Mouse (Mus musculus) layer of hippocampus, adult 2 months (tissue): Measurements from ENCODE around the gene Pcgf3. TPM values are rescaled to one million over a fixed set of nuclear protein-coding genes. Genes with fewer than 3 reads are reported as not detected.
A peak's percentile ranks its signal among the peaks of the same experiment; 100 is the strongest.

Experiments used
- DNase-seq, 2 experiments: peaks; one replicate each; pipeline ENCODE4 v3.0.0; 2022; ENCODE audit warnings: low spot score in 2 of 2
- H3K27ac ChIP-seq: fragments of 200-600 bp; 2 replicates; pipeline ENCODE4 v1.8.1; 2022
- H3K4me3 ChIP-seq: fragments of 200-600 bp; 2 replicates; pipeline ENCODE4 v1.8.1; 2022; ENCODE audit warnings: mild to moderate bottlenecking
- CTCF ChIP-seq: fragments of 200-600 bp; conservative IDR thresholded peaks from 2 replicates; pipeline ENCODE4 v1.8.1; 2022; ENCODE audit warnings: antibody characterized with exemption, mild to moderate bottlenecking, moderate library complexity
- total RNA-seq, 2 experiments: library from RNA; stranded (reverse); gene quantifications; 2 replicates each; pipeline ENCODE4 v1.2.3; 2021

Gene Pcgf3
- total RNA-seq, 2 experiments from 2014 or later, result 43.5 to 47.1 TPM

GRCm38 (mm10) chr5:108549137-108549488 lies 88.1 kb downstream of the Pcgf3 start:
- TF ChIP-seq CTCF, result no peak

GRCm38 (mm10) chr5:108549489-108550206 lies 88.6 kb downstream of the Pcgf3 start, which contains the start of gene Cplx1:
Gene Cplx1, minus strand, starts transcription at chr5:108550024.
- peak within 1 kb of the TSS; percentile 92 for H3K27ac ChIP-seq
- peak within 1 kb of the TSS; percentile 58 for H3K4me3 ChIP-seq
- DNase-seq, result peak; percentile 63 to 74
- TF ChIP-seq CTCF, result no peak; the same call in 1 of the 2 replicates

More at GRCm38 (mm10) chr5:108549137-108549488, 88.1 kb downstream of the Pcgf3 start:
- Histone ChIP-seq H3K4me3 (peak overlapping the region; percentile 58), H3K27ac (peak overlapping the region; percentile 92)
- no peak for DNase-seq

GRCm38 (mm10) chr5:108550207-108550594 lies 89.2 kb downstream of the Pcgf3 start:
- DNase-seq, result no peak
- Histone ChIP-seq H3K4me3 (peak overlapping the region; percentile 58), H3K27ac (peak overlapping the region; percentile 92)
- no peak for TF ChIP-seq CTCF

GRCm38 (mm10) chr5:108554041-108554440 lies 93.0 kb downstream of the Pcgf3 start:
- no peak for TF ChIP-seq CTCF
- Histone ChIP-seq H3K4me3 (no peak overlapping the region), H3K27ac (no peak overlapping the region)
- no peak for DNase-seq

Other genes with a start within 250 kb of the Pcgf3 start
- gene Dr1, start 192.3 kb upstream of the Pcgf3 start, total RNA-seq, result 10 to 100 TPM; 40.2 to 42.8 TPM
- gene Pigg, start 148.6 kb upstream of the Pcgf3 start, total RNA-seq, result 10 to 100 TPM; 10.1 to 11.5 TPM
- 10 to 100 TPM; 55.6 to 57.4 TPM for gene Gm42517, start 93.3 kb upstream of the Pcgf3 start, total RNA-seq
- gene Pde6b, start 72.8 kb upstream of the Pcgf3 start, total RNA-seq, result under 1 TPM; 0.12 to 0.28 TPM
- gene Atp5k, start 26.8 kb upstream of the Pcgf3 start, total RNA-seq, result 100 to 1,000 TPM; 256 to 259 TPM
- under 1 TPM; 0.69 to 0.90 TPM for gene Mfsd7a, start 12.3 kb upstream of the Pcgf3 start, total RNA-seq
- gene Cplx1, start 88.8 kb downstream of the Pcgf3 start, total RNA-seq, result 100 to 1,000 TPM; 507 to 549 TPM
- gene Gak, start 168.5 kb downstream of the Pcgf3 start, total RNA-seq, result 10 to 100 TPM; 96.2 to 97.3 TPM
- gene Tmem175, start 168.5 kb downstream of the Pcgf3 start, total RNA-seq, result 10 to 100 TPM; 40.7 to 43.5 TPM
- gene Idua, start 199.1 kb downstream of the Pcgf3 start, total RNA-seq, result 10 to 100 TPM; 16.8 to 17.1 TPM
- 10 to 100 TPM; 50.2 to 51.5 TPM for gene Dgkq, start 208.4 kb downstream of the Pcgf3 start, total RNA-seq
- 1 to 10 TPM; 1.2 TPM for gene Slc26a1, start 214.3 kb downstream of the Pcgf3 start, total RNA-seq
- 10 to 100 TPM; 21.3 to 22.4 TPM for gene Fgfrl1, start 231.2 kb downstream of the Pcgf3 start, total RNA-seq